Mouse (Mus musculus): ENCODE measurements around the gene Ung. TPM values are rescaled to one million over a fixed set of nuclear protein-coding genes. Genes with fewer than 3 reads are reported as not detected.
A peak's percentile ranks its signal among the peaks of the same experiment; 100 is the strongest.

The Ung gene
- total RNA-seq, 2 experiments from 2014 or later = 2.0 to 3.6 TPM

GRCm38 (mm10) chr5:114131521-114131840, 1.3 kb downstream of the Ung start:
- no peak for DNase-seq

GRCm38 (mm10) chr5:114132841-114133240, 2.7 kb downstream of the Ung start:
- no peak for DNase-seq

- DNase-seq = peak in 1 of 2 experiments; percentile 16
These were observed 3.9 kb downstream of the Ung start for GRCm38 (mm10) chr5:114134091-114134534.

GRCm38 (mm10) chr5:114135516-114135915, 5.3 kb downstream of the Ung start:
- no peak for DNase-seq

- no peak for DNase-seq
These were observed 7.5 kb downstream of the Ung start for GRCm38 (mm10) chr5:114137481-114138276.

- DNase-seq = no peak
These were observed 8.3 kb downstream of the Ung start for GRCm38 (mm10) chr5:114138277-114139164.

GRCm38 (mm10) chr5:114139175-114139574, 9.0 kb downstream of the Ung start:
- peak; percentile 67 to 73 for DNase-seq

- DNase-seq = no peak
These were observed 16.1 kb downstream of the Ung start, which contains the start of gene Acacb for GRCm38 (mm10) chr5:114146028-114146888. TSS of gene Acacb (plus strand) at chr5:114146535.

- no peak for DNase-seq
These were observed 17.1 kb downstream of the Ung start for GRCm38 (mm10) chr5:114147043-114147972.

GRCm38 (mm10) chr5:114152359-114153092, 22.3 kb downstream of the Ung start:
- DNase-seq = no peak

- no peak for DNase-seq
These were observed 23.3 kb downstream of the Ung start for GRCm38 (mm10) chr5:114153490-114153889.

- no peak for DNase-seq
These were observed 24.6 kb downstream of the Ung start for GRCm38 (mm10) chr5:114154765-114155164.

GRCm38 (mm10) chr5:114155168-114155933, 25.2 kb downstream of the Ung start:
- DNase-seq = no peak

- DNase-seq = no peak
These were observed 27.1 kb downstream of the Ung start for GRCm38 (mm10) chr5:114157236-114157635.

- no peak for DNase-seq
These were observed 31.2 kb downstream of the Ung start for GRCm38 (mm10) chr5:114161424-114161823.

GRCm38 (mm10) chr5:114162106-114162815, 32.1 kb downstream of the Ung start:
- no peak for DNase-seq

- no peak for DNase-seq
These were observed 33.0 kb downstream of the Ung start for GRCm38 (mm10) chr5:114163117-114163696.

- no peak for DNase-seq
These were observed 40.2 kb downstream of the Ung start for GRCm38 (mm10) chr5:114170345-114170744.

- no peak for DNase-seq
These were observed 42.8 kb downstream of the Ung start for GRCm38 (mm10) chr5:114172936-114173335.

All from layer of hippocampus, postnatal 36 days (tissue).